Mouse (Mus musculus) right cerebral cortex, adult 2 months (tissue): ENCODE results near the gene Eif2s2.
"Not testable (repeated sequence)": the region's sequence is repeated elsewhere in the genome, so short reads cannot be mapped to it uniquely, and the experiment has no call there.

Experiments used
- DNase-seq, 2 experiments: peaks; one replicate each; pipeline ENCODE4 v3.0.0; 2021 to 2022; ENCODE audit warnings: low spot score in 2 of 2

The Eif2s2 gene

DNA sequence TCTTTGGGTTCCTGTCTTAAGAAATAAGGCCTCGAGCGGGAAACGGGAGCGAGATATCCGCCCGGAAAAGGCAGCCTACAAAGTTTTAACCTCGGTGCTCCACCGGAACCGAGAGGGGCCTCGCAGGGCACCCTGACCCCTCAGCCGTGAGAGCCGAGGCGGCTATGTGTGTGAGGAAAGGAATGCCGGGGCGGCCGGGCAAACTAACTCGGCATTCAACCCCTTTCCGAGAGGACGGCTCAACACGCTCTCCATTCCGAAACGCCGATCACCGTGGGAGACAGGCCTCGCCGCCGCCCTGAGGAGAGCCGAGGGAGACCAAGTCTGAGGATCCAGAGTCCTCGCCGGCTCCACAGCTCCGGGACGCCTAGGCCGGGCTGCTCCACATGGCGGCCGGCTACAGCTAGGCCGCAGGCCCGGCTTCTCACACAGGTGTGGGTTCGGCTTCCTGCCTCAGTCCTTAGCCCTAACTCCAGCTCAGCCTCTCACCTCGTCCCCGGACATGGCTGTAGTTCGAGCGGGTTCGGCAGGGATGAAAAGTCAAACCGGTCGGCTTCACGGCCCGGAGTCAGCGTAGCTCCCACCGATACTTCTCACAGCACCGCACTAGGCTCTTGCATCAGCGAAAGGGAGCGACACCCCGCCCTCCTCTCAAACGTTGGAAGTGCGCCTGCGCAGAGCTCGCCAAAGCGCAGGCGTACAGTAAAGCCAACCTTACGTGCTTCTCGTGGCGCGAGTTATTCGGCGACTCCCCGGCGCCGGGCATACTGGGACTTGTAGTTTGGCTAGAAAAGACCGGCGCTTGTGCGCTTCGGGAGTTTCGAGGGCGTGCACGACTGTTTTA is at the start of gene Eif2s2:
Gene Eif2s2 (minus strand): TSS at position 735 of the 844 bp plus-strand sequence.
- DNase-seq = peak; percentile 97

DNA sequence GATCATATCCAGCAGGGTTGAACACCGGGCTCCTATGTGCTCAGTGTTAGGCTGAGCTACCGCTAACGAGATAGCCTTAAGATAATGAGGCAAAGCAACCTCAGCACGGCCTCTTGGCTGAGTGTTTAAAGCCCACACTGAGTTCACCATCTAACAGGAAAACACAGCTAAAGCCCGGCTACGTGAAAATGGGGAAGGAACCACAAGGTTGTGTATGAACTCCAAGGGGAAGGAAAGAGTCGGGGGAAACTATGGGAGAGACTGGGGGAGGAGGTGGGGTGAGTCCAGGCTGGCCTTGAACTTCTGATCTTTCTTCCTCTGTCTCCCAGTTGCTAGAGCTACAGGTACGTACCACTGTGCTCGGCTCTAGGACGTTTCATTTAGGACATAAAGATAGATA is 49.2 kb upstream of the Eif2s2 start:
- no peak for DNase-seq

DNA sequence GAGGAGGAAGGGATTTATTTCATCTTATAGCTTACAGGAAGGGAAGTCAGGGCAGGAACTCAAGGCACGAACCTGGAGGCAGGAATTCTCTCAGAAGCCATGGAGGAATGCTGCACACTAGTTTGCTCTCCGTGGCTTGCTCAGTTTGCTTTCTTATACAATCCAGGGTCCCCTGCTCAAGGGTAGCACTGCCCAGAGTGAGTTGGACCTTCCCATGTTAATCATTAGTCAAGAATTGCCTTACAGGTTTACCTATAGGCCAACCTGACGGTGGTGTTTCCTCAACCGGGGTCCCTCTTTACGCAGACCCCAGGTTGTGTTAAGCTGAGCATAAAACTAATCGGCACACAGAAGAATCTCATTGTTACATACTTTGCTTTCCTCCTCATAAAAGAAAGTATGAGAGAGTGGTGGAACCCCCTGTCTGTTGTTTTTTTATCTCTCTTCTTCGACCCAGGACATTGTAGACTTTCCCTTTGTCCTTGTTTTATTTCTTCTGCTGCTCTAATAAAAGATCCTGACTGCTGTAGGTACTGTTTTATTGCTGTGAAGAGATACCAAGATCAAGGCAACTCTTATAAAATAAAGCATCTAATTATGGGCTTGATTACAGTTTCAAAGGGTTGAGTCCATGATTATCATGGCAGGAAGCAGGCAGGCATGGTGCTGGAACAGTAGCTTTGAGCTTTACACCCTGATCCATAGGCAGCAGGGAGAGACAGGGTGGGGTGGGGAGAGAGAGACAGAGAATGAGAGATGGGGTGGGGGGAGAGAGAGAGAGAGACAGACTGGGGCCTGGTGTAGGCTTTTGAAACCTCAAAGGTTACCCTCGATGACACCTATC is 45.0 kb upstream of the Eif2s2 start:
- no peak for DNase-seq

DNA sequence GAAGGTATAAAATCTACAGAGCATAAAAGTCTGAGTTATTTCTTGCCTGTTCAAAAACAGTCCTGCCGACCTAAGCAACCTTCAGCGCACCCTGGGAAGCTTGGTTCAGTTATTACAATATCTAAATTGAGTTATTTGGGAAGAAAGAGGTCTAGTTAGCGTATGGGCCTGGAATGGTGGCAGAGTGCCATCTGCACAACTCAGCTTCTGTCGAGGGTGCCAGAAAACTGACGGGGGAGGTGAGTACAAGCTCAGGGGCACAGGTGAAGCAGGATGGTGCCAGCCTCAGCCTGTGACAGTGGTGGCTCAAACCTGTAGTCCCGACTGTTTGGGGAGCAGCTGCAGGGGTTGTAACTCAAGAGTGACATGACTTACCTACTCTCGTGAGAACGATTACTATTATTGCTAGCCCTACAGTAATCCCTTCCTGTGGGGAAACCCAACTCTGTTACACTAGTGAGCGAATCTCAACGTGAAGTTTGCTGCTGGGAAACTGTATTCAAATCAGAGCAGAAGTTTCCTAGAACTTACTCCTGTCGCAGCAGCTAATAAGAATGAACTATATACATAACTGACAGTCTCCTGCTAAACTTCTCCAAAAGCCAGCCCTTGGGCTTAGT is 43.9 kb upstream of the Eif2s2 start:
- DNase-seq = no peak

DNA sequence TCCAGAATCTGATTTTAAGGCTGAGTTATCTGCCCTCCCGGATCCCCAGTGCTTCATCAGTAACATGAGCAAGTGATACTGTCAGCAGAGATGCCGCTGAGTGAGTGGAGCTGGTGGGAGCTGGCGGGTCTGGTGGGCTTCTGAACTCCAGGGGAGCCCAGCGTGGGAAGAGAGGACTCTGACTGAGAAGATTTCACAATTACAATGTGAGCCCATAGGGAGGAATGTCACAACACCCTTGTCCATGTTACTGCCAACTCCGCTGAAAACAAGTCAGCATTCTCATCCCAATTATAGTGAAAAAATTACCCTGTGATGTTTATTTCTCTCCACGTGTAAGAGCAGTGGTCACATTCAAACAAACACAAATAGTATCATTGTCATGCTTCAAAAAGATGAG is 43.4 kb upstream of the Eif2s2 start:
- no peak for DNase-seq

DNA sequence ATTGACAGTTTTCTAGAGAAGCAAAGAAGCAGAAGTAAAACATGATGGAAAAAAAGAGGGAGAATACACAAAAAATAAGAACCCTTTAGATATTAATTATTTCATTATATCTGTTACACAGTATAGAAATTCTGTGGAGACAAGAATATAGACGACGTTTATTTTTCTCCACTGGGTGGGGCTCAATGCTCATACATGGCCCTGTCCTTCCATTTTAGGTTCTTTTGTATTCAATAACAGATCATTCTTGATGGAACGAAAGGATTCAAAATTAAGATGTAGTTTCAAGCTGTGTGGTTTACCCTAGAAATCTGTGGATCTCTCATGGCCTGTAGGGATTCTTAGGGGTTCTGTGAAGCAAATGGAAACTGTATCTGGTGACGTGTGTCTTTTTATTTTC is 41.1 kb upstream of the Eif2s2 start:
- DNase-seq = peak; percentile 10 to 24

DNA sequence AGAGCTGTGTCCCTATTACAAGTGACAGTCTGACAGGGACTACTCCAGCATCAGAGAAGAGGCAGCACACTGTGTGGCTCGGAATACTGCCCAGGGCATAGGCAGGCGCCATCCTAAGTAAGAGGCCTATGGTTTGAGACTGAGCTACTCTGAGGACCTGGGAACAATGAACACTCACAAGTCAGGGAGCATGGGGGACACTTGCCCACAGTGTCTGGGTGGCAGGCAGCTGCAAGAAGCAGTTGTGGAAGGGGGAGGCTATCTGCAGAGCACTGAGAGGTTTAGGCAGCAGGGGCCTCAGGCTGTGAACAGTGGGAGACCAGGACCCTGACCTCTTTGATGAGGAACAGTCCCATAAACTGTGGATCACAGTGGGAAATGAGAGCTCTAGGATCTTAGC is 35.6 kb upstream of the Eif2s2 start:
- DNase-seq = no peak

DNA sequence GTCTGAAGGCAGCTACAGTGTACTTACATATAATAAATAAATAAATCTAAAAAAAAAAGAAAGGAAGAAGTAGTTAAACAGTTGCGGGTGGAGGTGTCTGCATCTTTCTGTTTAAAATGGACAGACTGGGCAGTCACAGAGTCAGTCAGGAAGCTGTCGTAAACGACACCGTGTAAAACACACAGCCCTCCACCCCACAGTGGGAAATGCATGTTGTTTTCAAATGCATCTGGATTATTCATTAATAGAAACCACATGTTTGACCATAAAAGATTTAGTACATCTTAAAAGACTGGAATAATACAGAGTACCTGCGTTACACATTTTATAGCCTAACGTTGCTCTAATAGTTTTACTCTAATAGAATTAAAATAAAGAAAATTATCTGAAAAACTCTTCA is 34.1 kb upstream of the Eif2s2 start:
- DNase-seq = no peak

DNA sequence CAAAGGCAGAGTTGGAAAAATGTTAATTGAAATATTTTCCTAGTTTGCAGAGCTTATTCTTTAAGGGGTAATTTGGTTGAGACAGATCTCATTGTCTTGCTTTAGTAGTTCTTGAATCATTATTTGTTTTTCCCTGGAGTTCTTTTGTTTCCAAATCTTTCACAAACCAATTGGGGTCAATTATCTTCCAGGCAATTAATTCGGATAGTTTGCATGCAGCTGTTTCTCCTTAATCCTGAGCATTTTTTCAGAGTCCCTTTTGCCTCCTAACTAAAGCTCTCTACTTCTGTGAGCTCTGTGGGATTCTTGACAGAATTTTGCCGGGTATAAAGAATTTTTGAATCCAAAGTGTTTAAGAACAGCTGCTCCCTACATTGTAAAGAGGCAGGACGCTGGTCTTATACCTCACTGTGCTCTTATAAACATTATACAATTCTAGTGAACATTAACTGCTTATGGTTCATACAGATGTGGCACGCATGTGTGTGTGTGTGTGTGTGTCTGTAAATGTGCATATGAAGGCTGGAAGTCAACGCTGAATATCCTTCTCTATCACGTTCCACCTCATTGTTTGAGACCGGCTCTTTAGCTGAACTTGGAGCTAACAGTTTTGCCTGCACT is 32.8 kb upstream of the Eif2s2 start:
- DNase-seq = no peak

DNA sequence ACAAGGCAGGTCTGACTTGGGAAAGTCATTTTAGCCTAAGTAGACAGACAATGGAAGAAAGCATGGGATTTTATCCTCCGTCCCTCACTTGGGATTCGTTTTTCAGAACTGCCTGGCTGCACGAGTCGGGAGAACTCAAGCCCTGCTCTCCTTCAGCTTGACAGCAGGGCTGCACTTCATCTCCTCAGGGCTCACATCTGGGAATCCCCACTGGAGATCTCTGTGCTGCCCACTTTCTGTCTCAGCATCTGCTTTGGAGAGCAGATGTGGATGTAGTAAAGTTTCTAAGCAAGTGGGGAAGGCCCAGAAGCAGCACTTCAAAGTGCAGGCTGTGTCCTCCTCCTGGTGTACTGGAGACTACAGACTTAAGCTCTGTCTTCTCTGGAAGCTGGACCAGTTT is 29.4 kb upstream of the Eif2s2 start:
- DNase-seq = not testable (repeated sequence)

DNA sequence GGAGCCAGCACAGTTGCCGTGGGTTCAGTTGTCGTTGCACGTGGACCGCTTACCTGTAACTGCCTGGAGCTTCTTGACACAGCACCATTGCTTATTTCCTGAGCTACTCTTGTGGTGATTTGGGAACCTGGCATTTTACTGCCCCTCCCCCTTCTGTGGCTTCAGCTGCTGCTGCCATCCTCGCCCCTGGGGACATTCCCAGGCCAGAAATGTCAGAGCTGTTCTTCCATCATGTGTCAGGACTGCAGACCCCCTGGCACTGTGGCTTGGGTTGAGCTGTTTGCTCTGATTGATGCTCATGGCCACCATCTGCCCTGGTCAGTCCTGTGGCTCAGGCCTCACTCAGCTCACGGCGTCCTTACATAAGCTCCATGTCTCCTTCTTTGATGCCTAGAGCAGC is 28.2 kb upstream of the Eif2s2 start:
- DNase-seq = no peak

DNA sequence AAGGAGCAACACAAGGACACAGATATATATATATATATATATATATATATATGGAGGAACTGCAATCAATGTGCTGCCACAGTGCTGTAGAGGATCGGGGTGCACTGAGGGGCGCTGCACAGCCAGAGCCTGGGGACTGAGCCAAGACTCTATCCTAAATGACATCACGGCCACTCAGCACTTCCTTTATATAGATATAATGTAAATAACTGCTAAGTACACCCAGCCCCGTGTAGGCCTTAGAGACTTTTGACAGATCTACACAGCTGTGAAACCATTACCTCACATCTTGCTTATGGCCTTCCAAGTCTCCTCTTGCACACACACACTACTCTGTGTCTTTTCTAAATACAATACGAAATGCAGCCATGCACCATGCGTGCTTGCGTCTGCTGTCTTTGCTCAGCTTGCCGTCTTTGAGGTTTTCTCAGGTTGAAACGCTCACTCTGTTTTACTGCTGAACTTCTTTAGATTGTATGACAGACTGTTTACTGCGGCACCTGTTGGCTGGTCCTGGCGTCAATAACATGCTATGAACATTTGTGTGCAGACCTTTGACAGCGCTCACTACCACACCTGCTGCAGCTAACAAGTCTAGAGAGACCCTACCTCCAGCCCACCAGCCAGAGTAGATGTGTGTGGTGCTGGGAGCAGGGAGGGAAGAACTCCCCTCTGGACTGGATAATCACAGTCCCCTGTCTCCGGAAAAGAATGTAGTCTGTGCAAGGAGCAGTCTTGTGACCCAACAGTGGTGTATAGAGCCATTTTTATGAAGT is 25.3 kb upstream of the Eif2s2 start:
- DNase-seq = no peak

DNA sequence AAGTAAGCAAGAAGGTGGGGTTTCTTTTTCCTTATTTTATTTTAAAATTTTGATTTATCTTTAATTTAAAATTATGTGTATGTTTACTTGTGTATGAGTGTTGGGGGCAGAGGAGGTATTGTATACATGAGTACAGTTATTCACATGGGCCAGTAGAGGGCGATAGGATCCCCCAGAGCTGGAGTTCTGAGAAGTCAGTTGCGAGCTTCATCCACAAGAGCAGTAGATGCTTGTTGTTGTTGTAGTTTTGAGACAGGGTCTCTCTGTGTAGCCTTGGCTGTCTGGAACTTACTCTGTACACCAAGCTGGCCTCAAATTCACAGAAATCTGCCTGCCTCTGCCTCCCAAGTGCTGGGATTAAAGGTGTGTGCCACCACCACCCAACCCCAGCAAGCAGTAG is 23.8 kb upstream of the Eif2s2 start:
- peak; percentile 5 to 8 for DNase-seq

DNA sequence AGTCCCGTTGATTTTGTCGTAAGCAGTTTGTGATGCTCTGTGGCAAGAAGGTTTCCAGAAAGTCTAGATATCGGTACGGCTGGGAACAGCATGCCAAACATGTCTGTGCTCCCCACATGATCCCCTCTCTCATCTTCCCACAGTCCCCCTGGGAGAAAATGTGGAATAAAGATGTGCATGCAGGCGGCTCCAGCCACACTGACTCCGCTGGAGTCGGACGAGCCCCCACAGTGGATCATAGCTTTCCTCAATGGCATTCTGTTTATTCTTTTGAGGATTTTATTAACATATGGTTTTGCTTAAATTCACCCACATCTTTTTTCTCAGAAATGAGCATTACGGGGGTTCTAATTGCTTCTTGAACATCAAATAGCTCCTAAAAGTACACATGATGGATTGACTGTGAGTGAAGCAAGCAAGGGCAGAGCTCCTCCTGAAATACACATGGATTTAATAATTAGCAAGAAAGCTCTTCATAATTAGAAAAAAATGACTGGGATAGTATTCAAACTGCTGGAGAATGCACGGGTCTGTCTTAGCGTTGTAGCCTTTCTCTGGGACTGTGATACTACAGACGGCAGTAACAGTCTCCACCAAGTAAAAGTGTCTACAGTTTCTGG is 23.3 kb upstream of the Eif2s2 start:
- no peak for DNase-seq

DNA sequence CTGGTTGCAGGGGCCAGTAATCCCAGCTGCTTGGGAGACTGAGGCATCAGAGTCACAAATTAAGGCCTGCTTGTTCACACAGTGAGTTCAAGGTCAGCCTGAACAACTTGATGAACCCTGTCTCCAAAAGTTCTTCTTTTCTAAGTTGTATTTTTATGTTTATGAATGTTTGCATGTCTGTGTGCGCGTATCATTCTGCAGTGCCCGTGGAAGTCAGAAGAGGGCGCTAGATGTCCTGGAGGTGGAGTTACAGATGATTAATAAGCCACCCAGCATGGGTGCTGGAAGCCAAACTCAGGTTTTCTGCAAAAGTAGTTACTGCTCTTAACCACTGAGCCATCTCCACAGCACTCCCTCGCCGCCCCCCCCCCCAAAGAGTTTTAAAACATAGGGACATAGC is 17.1 kb upstream of the Eif2s2 start:
- DNase-seq = no peak

DNA sequence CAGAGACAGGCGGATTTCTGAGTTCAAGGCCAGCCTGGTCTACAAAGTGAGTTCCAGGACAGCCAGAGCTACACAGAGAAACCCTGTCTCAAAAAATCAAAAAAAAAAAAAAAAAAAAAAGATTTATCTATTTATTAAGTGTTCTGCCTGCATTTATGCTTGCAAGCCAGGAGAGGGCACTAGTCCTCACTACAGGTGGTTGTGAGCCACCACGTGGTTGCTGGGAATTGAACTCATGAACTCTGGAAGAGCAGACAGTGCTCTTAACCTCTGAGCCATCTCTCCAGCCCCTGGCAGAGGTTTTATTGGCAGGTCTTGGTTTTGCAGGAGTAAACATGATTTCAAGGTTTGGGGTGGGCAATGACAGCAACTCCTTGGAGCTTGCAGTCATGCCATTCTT is 15.5 kb upstream of the Eif2s2 start:
- DNase-seq = not testable (repeated sequence)

DNA sequence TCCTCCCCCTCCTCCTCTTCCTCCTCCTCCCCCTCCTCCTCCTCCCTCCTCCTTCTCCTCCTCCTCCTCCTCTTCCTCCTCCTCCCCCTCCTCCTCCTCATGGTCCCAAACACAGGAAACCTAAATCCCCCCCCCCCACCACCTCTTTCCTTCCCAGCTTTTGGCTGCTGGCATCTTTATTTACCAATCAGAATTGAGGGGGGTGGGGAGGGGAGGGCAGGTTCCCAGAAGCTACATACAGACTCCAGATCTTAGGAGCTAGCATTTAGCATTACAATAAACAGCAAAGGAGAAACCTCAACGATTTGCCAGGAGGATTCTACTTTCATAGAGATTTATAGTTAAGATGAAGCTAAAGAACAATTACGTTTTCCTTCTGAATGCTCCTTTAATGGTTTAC is 13.1 kb upstream of the Eif2s2 start:
- DNase-seq = no peak

DNA sequence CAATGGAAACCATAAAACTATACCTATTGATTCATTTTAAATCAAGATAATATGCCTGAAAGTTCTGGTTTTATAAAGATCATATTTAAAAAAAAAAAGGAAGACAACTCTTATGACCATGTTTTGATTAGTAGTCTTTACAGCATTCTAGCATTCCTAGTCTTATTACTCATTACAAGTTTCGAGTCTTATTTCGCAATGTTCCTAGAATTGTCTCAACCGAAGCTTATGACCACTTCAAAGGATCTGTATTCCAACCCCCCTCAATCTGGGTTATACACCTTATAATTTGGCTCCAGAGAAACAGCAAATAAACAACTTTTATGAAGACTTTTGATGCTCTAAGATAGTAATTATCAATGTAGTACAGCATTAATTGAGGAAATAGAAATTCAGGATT is 9.4 kb upstream of the Eif2s2 start:
- DNase-seq = no peak

DNA sequence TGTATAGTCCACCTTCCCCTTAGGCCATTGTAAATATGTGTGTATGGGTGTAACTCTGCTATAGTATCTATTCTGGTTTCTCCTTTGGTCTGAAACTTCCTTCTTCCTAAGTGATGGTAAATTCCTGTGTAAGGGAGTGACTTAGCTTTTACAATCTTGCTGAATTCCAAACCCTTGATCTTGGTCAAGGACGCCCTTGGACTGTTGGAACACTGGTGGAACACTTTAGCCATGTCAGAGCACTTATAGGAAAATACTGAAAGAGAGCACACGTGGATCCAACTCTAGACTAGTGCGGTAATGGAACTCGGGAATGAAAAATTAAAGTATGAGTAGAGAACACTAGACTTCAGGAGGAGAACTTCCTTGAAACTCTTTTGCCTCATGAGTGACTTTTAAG is 6.7 kb upstream of the Eif2s2 start:
- not testable (repeated sequence) for DNase-seq

DNA sequence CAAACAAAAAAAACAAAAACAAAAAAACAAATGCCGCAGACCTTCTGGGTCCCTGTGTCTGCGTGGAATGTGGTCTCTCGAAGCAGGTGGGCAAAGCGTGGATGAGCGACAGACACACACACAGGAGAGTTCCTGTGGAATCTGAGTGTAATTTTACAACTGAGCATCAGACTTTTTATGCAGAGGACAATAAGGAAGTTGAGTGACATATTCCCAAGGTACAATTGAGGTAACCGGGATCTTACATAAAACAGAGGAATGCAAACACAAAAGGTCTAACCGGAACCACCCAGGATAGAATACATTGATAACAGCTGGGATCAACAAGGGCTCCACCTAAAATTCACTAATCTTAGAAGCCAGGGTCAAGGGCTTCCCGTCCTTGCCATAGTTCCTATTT is 6.3 kb upstream of the Eif2s2 start:
- not testable (repeated sequence) for DNase-seq

DNA sequence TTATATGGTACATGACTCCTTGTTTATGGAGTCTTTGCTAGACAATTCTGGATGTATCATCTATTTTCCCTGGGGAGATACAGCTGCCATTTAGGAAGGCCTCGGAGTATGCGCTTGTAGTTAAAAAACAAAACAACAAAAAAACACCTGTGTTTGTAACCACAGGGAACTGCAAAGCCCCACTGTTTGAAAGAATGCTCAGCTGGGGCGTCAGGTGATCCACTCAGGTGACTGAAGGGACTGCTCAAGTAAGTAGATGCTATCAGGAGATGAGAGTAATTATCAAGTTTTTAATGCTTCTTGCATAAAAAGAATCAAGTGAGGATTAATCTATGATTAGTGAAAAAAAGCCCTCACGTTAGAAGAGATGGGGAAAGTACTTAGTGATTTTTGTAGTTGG is 813 bp upstream of the Eif2s2 start:
- DNase-seq = no peak
